Mouse (Mus musculus) thymus, adult 2 months (tissue): Measurements from ENCODE around the gene Igsf21.

Experiments
- CTCF ChIP-seq: fragments of 200-500 bp; IDR thresholded peaks from 2 replicates; pipeline ENCODE4 v1.5.1; 2012; ENCODE audit warnings: mild to moderate bottlenecking, control low read depth, low read length, moderate library complexity, borderline replicate concordance; ENCODE audit not compliant: control insufficient read depth, poor library complexity, insufficient read depth; ENCODE audit errors: extremely low read depth
- POLR2A ChIP-seq: fragments of 200-500 bp; IDR thresholded peaks from 2 replicates; pipeline ENCODE4 v1.6.1; 2012; ENCODE audit warnings: mild to moderate bottlenecking, low read length, control low read depth, moderate library complexity; ENCODE audit not compliant: control insufficient read depth, poor library complexity, insufficient read depth; ENCODE audit errors: extremely low read depth

DNA sequence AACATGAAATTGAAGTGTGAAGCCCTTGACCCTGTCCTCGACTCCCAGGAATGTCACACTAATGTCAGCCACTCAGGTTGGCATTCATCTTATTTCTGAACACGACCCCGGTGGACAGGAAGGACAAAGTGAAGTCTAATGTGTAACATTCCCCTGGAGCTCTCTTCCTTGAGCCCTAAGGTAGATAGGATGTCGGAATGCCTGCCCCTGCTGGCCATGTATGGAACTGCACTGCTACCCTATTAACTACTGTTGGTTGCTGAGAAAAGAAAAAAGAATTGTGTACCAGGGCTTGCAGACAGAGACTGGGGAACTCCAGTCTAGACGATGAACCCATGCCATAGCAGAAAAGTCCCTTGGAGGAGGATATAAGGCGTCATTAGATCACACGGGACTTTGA lies 93.5 kb downstream of the Igsf21 start:
- TF ChIP-seq CTCF (no peak), POLR2A (no peak)
